Mouse (Mus musculus): Measurements from ENCODE around the gene Htr3b. TPM values are rescaled to one million over a fixed set of nuclear protein-coding genes. Genes with fewer than 3 reads are reported as not detected.

Htr3b gene
- polyA plus RNA-seq (2017; shearing (Covaris generic)): not detected

GRCm38 (mm10) chr9:48964587-48965040, at the start of gene Htr3b:
Gene Htr3b, minus strand, starts transcription at chr9:48964990.

GRCm38 (mm10) chr9:48984845-48985707, 20.3 kb upstream of the Htr3b start, which contains the start of gene Usp28:
Gene Usp28, plus strand, starts transcription at chr9:48985375.

GRCm38 (mm10) chr9:48910885-48911537, 53.8 kb downstream of the Htr3b start, which contains the start of gene Htr3a:
Gene Htr3a, minus strand, starts transcription at chr9:48911099.

Other genes with a start within 250 kb of the Htr3b start
- not detected for gene Zbtb16, start 128.8 kb downstream of the Htr3b start, polyA plus RNA-seq (2017; shearing (Covaris generic))
- gene Htr3a, start 53.9 kb downstream of the Htr3b start, polyA plus RNA-seq (2017; shearing (Covaris generic)): not detected
- gene Usp28, start 20.4 kb upstream of the Htr3b start, polyA plus RNA-seq (2017; shearing (Covaris generic)): 54.5 TPM
- 47.7 TPM for gene Zw10, start 90.6 kb upstream of the Htr3b start, polyA plus RNA-seq (2017; shearing (Covaris generic))
- gene Tmprss5, start 116.3 kb upstream of the Htr3b start, polyA plus RNA-seq (2017; shearing (Covaris generic)): not detected

Data from CD4-positive, CD25-positive, alpha-beta regulatory T cell (primary cell).